Comparison of ENCODE assay signal across 1 mouse cellular context in genomic region chr4:115821928-115822327, GRCm38 (mm10).
TF ChIP-seq lines count a peak whose summit lies in the region.

No protein-coding gene starts in this region.

TF ChIP-seq in MEL, 35 proteins besides CTCF, POLR2A, EP300 and RAD21 (continued from another document):
- TF ChIP-seq TCF12 (IDR thresholded peaks at IDR 0.05; ENCODE audit: low read depth, low read length) (peak; percentile 75; the same call in 1 of the 2 replicates), MAFK (IDR thresholded peaks at IDR 0.05; ENCODE audit: borderline replicate concordance, low read depth, low read length) (no peak), ZNF384 (IDR thresholded peaks at IDR 0.05; ENCODE audit: low read depth, low read length) (no peak), MAX (IDR thresholded peaks at IDR 0.05; ENCODE audit: low read length) (0 out of 2 replicates have a peak, but pooled peaks have one; percentile 25), SIN3A (IDR thresholded peaks at IDR 0.05; ENCODE audit: low read length) (peak; percentile 61), UBTF (IDR thresholded peaks at IDR 0.05; ENCODE audit: borderline replicate concordance, insufficient read depth, low read depth, low read length) (no peak), MXI1 (IDR thresholded peaks at IDR 0.05; ENCODE audit: low read depth, low read length) (peak; percentile 78), ZC3H11A (IDR thresholded peaks at IDR 0.05; ENCODE audit: low read depth, low read length) (no peak), HCFC1 (IDR thresholded peaks at IDR 0.05; ENCODE audit: low read depth, low read length) (no peak)
